Mouse (Mus musculus) limb, embryonic 14.5 days (tissue): ENCODE results near the gene Rara. TPM values are rescaled to one million over a fixed set of nuclear protein-coding genes. Genes with fewer than 3 reads are reported as not detected.

ENCODE experiments used
- ATAC-seq: fragments of 200-750 bp; cut with Nextera tagmentation; 2 replicates; pipeline ENCODE4 v1.8.0; 2017; ENCODE audit warnings: low read depth, moderate number of reproducible peaks, moderate TSS enrichment; ENCODE audit not compliant: low FRiP score
- DNase-seq: peaks from one replicate; pipeline ENCODE4 v3.0.0-alpha.2; 2015; ENCODE audit warnings: low spot score
- H3K27ac ChIP-seq: fragments of 300-500 bp; sonication (generic); replicated peaks from 2 replicates; pipeline ENCODE4 v1.5.1; 2014; ENCODE audit warnings: low read depth, mild to moderate bottlenecking, low read length, moderate library complexity, mixed read lengths
- H3K27me3 ChIP-seq: fragments of 300-500 bp; sonication (generic); 2 replicates; pipeline ENCODE4 v1.6.1; 2014; ENCODE audit warnings: low read length, mixed read lengths; ENCODE audit not compliant: control insufficient read depth, insufficient read depth
- H3K36me3 ChIP-seq: fragments of 300-500 bp; sonication (generic); 2 replicates; pipeline ENCODE4 v1.6.1; 2014; ENCODE audit warnings: mild to moderate bottlenecking, low read length, moderate library complexity, mixed read lengths; ENCODE audit not compliant: control insufficient read depth, insufficient read depth
- H3K4me1 ChIP-seq: fragments of 300-500 bp; sonication (generic); 2 replicates; pipeline ENCODE4 v1.6.1; 2014; ENCODE audit warnings: antibody characterized with exemption, low read length, mixed read lengths; ENCODE audit not compliant: control insufficient read depth, insufficient read depth
- H3K4me2 ChIP-seq: fragments of 300-500 bp; sonication (generic); replicated peaks from 2 replicates; pipeline ENCODE4 v1.6.1; 2014; ENCODE audit warnings: low read depth, mild to moderate bottlenecking, low read length, moderate library complexity; ENCODE audit not compliant: severe bottlenecking
- H3K4me3 ChIP-seq: fragments of 300-500 bp; sonication (generic); replicated peaks from 2 replicates; pipeline ENCODE4 v1.5.1; 2014; ENCODE audit warnings: low read length
- H3K9ac ChIP-seq: fragments of 300-500 bp; sonication (generic); 2 replicates; pipeline ENCODE4 v1.6.1; 2014; ENCODE audit warnings: mild to moderate bottlenecking, low read depth, low read length, moderate library complexity; ENCODE audit not compliant: severe bottlenecking
- H3K9me3 ChIP-seq: fragments of 300-500 bp; sonication (generic); 2 replicates; pipeline ENCODE4 v1.6.1; 2016; ENCODE audit warnings: low read length; ENCODE audit not compliant: control insufficient read depth
- POLR2A ChIP-seq: fragments of 200-500 bp; IDR thresholded peaks from 2 replicates; pipeline ENCODE4 v1.8.0; 2012; ENCODE audit warnings: inconsistent platforms, mild to moderate bottlenecking, moderate library complexity, borderline replicate concordance; ENCODE audit not compliant: insufficient read depth, insufficient read length; ENCODE audit errors: extremely low read depth
- WGBS: fragments of 180-500 bp; shearing (Covaris S2); extraction: QIAGEN DNeasy Blood & Tissue Kit; methylation state at CpG from one replicate; pipeline ENCODE4 v1.1.7; 2014; 5-methylcytosine and 5-hydroxymethylcytosine counted together
- polyA plus RNA-seq, 2 experiments: library from polyadenylated mRNA; depleted of rRNA in 1 of 2; stranded (reverse) in 1 of 2; unstranded in 1 of 2; fragments of >200 nt; fragmentation: Nextera tagmentation in 1 of 2; extraction: Ambion mirVana in 1 of 2; gene quantifications; 2 replicates each; pipeline versions ENCODE4 v1.2.1 to v1.2.3; 2012 to 2014

Rara gene
- 39.8 and 57.0 TPM in 2 replicates for polyA plus RNA-seq (2012; rRNA removed)
- 52.4 and 58.3 TPM in 2 replicates for polyA plus RNA-seq (2014; fragmentation: Nextera tagmentation; extraction: Ambion mirVana)

DNA sequence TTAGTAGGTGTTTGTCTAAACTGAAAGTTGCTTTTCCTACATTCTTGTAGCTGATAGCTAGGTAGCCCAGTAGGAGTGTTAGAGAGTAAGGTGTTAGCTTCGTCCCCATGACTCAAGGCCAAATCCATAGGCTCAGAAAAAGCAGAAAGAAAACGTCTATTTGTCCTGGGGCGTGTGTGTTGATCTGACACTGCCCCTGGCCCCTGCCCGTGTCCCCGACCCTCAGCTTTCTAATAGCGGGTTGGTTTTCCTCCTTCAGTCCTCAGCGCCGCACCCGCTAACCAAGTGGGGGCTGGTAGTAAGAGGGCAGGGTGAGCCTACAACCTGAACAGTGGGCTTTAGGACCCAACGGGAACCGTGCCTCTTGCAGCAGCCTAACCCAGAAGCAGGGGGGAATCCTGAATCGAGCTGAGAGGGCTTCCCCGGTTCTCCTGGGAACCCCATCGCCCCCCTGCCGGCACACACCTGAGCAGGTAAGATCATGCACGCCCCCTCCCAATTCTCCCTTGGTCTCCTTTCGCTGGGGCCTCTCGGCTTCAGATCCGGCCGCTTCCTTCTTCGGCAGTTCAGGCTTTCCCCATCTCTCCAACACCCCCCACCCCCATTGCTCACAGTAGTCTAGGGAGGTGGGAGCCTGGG lies at the start of gene Rara:
Rara (plus strand) TSS at position 381 of the 639 bp plus-strand sequence.
- ATAC-seq (no peak), DNase-seq (peak; percentile 69)
- H3K27me3 ChIP-seq = no peaks in the 10 kb centered on the region
- peaks cover 87% of the 10 kb centered on the region for H3K4me1 ChIP-seq
- WGBS = 5% methylated on average over 19 of the region's 21 CpGs
- H3K36me3 ChIP-seq = no peaks in the 10 kb centered on the region
- peak within 1 kb of the TSS; percentile 82 for H3K4me2 ChIP-seq
- H3K4me3 ChIP-seq = peak within 1 kb of the TSS; percentile 66
- peak within 1 kb of the TSS; percentile 72 for H3K9ac ChIP-seq
- no peaks in the 10 kb centered on the region for H3K9me3 ChIP-seq
- peak within 1 kb of the TSS; percentile 86 for H3K27ac ChIP-seq
- no peak for TF ChIP-seq POLR2A

DNA sequence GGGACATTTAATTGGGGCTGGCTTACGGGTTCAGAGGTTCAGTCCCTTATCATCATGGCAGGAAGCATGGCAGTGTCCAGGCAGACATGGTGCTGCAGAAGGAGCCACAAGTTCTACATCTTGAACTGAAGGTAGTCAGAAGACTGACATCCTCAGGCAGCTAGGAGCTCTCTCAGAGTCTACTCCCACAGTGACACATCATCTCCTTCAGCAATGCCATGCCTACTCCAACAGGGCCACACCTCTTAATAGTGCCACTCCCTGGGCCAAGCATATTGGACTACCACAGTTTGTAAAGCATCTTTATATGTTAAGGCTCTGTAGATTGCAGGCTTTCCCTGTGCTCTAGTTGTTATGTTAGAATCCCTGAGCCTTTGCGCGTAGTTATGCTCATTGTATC lies 39.9 kb upstream of the Rara start:
- Histone ChIP-seq H3K36me3 (peaks cover 66% of the 10 kb centered on the region), H3K4me2 (no peak overlapping the region), H3K27ac (no peak overlapping the region), H3K9me3 (no peaks in the 10 kb centered on the region), H3K4me3 (no peak overlapping the region), H3K4me1 (no peaks in the 10 kb centered on the region), H3K27me3 (no peaks in the 10 kb centered on the region), H3K9ac (no peak overlapping the region)
- ATAC-seq (no peak), DNase-seq (no peak)
- TF ChIP-seq POLR2A = no peak
- WGBS = 95% methylated on average over 3 of the region's 3 CpGs

DNA sequence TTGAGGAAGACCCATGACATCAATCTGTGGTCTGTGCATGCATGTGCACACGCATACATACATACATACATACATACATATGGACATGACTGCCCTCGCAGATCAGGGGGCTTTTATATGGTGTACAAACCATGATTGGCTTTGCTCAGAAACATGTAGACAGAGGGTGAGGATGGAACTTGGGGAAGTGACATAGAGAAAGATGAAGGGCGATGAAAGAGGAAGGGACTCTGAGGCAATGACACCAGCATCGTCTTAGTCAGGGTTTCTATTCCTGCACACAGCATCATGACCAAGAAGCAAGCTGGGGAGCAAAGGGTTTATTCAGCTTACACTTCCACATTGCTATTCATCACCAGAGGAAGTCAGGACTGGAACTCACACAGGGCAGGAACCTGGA lies 38.5 kb upstream of the Rara start:
- Histone ChIP-seq H3K9ac (no peak overlapping the region), H3K36me3 (peaks cover 80% of the 10 kb centered on the region), H3K9me3 (no peaks in the 10 kb centered on the region), H3K27me3 (no peaks in the 10 kb centered on the region), H3K4me1 (no peaks in the 10 kb centered on the region), H3K4me3 (no peak overlapping the region), H3K4me2 (no peak overlapping the region), H3K27ac (no peak overlapping the region)
- DNase-seq (no peak), ATAC-seq (no peak)
- WGBS = 95% methylated on average over 4 of the region's 4 CpGs
- no peak for TF ChIP-seq POLR2A

DNA sequence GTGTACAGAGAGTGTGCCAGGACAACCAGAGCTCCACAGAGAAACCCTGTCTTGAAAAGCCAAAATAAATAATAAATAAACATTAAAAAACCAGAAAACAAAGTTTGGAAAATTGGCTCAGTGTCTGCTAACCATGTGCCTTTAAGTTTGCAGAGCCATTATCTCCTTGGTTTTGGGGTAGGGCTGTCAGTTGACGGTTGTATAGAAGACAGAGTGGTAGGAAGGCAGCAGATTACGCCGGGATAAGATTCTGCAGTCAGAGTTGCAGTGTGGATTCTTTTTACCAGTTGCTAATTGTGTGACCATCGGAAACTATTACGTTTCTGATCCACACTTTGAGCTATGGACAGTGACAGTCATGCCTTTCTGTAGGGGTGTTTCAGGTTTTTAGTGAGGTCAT lies 37.6 kb upstream of the Rara start:
- DNase-seq (no peak), ATAC-seq (no peak)
- Histone ChIP-seq H3K36me3 (peaks cover 80% of the 10 kb centered on the region), H3K4me2 (no peak overlapping the region), H3K27me3 (no peaks in the 10 kb centered on the region), H3K9ac (no peak overlapping the region), H3K4me1 (no peaks in the 10 kb centered on the region), H3K27ac (no peak overlapping the region), H3K4me3 (no peak overlapping the region), H3K9me3 (no peaks in the 10 kb centered on the region)
- 93% methylated on average over 5 of the region's 5 CpGs for WGBS
- no peak for TF ChIP-seq POLR2A

DNA sequence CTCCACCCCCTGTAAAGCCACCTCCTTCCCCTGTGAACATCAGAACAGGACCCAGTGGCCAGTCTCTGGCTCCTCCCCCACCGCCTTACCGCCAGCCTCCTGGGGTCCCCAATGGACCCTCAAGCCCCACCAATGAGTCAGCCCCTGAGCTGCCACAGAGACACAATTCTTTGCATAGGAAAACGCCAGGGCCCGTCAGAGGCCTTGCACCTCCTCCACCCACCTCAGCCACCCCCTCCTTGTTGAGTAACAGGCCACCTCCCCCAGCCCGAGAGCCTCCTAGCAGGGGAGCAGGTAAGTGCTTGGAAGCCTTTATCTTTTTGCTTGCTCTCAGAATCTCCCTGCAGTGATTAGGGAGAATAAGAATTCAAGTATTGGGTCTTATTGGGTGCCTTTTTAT lies 35.2 kb upstream of the Rara start:
- Histone ChIP-seq H3K9ac (no peak overlapping the region), H3K4me2 (no peak overlapping the region), H3K27me3 (no peaks in the 10 kb centered on the region), H3K27ac (no peak overlapping the region), H3K36me3 (peaks cover 80% of the 10 kb centered on the region), H3K4me1 (no peaks in the 10 kb centered on the region), H3K9me3 (no peaks in the 10 kb centered on the region), H3K4me3 (no peak overlapping the region)
- 38% methylated on average over 5 of the region's 5 CpGs for WGBS
- ATAC-seq (no peak), DNase-seq (no peak)
- no peak for TF ChIP-seq POLR2A
